Mouse (Mus musculus): Measurements from ENCODE around the gene Aven. TPM values are rescaled to one million over a fixed set of nuclear protein-coding genes. Genes with fewer than 3 reads are reported as not detected.

The Aven gene
- total RNA-seq, 2 experiments from 2014 or later, result 9.8 to 11.2 TPM

- Histone ChIP-seq H3K4me3 (no peak overlapping the region), H3K27ac (no peak overlapping the region)
- intact Hi-C loops (cut with DNase I), result no loop called here
- DNase-seq (ENCODE audit: extremely low spot score in 1 of 2, low spot score in 2 of 2), result no peak
- no peak for TF ChIP-seq CTCF (IDR thresholded peaks at IDR 0.05)
Observed at GRCm38 (mm10) chr2:112614375-112614774, 121.6 kb downstream of the Aven start.

DNA sequence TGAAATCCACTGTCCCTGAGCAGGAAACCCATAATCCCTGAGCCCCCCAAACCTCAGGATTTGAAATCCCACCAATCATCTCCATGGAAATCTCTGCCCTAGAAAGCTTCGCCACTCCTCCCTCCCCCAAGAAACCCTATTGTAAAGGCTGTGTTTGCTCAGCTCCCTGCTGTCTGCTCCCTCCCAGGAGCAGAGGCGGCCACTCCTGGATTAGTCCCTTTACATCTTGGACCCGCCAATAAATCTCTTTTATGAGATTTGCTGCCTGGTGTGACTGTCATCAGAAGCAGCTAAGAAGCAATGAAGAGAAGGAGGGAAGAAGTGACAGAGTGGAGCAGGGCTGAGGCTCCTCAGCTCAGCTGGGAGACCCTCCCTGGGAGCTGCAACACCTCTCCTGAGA lies 124.4 kb downstream of the Aven start:
- TF ChIP-seq CTCF (IDR thresholded peaks at IDR 0.05), result no peak
- no peak overlapping the region for H3K27ac ChIP-seq
- DNase-seq (ENCODE audit: extremely low spot score in 1 of 2, low spot score in 2 of 2), result no peak
- intact Hi-C loops (cut with DNase I), result loop anchor here (5.0 kb wide), 1 partner anchor 80 kb away; no protein-coding TSS in a partner anchor
- no peak overlapping the region for H3K4me3 ChIP-seq

- no peak for DNase-seq (ENCODE audit: extremely low spot score in 1 of 2, low spot score in 2 of 2)
- Histone ChIP-seq H3K4me3 (no peak overlapping the region), H3K27ac (no peak overlapping the region)
- no peak for TF ChIP-seq CTCF (IDR thresholded peaks at IDR 0.05)
- intact Hi-C loops (cut with DNase I), result no loop called here
Observed at GRCm38 (mm10) chr2:112625156-112625555, 132.4 kb downstream of the Aven start.

GRCm38 (mm10) chr2:112630669-112631068 lies 137.9 kb downstream of the Aven start:
- TF ChIP-seq CTCF (IDR thresholded peaks at IDR 0.05), result no peak
- no peak for DNase-seq (ENCODE audit: extremely low spot score in 1 of 2, low spot score in 2 of 2)
- Histone ChIP-seq H3K27ac (no peak overlapping the region), H3K4me3 (no peak overlapping the region)
- intact Hi-C loops (cut with DNase I), result no loop called here

- Histone ChIP-seq H3K4me3 (no peak overlapping the region), H3K27ac (0 out of 2 replicates have a peak overlapping the region, but pooled peaks have one; percentile 30)
- no peak for TF ChIP-seq CTCF (IDR thresholded peaks at IDR 0.05)
- intact Hi-C loops (cut with DNase I), result no loop called here
- peak; percentile 34 to 45 for DNase-seq (ENCODE audit: extremely low spot score in 1 of 2, low spot score in 2 of 2)
Observed at GRCm38 (mm10) chr2:112632536-112632935, 139.8 kb downstream of the Aven start.

GRCm38 (mm10) chr2:112637206-112637605 lies 144.4 kb downstream of the Aven start:
- no peak for TF ChIP-seq CTCF (IDR thresholded peaks at IDR 0.05)
- Histone ChIP-seq H3K4me3 (no peak overlapping the region), H3K27ac (no peak overlapping the region)
- intact Hi-C loops (cut with DNase I), result no loop called here
- DNase-seq (ENCODE audit: extremely low spot score in 1 of 2, low spot score in 2 of 2), result no peak

DNA sequence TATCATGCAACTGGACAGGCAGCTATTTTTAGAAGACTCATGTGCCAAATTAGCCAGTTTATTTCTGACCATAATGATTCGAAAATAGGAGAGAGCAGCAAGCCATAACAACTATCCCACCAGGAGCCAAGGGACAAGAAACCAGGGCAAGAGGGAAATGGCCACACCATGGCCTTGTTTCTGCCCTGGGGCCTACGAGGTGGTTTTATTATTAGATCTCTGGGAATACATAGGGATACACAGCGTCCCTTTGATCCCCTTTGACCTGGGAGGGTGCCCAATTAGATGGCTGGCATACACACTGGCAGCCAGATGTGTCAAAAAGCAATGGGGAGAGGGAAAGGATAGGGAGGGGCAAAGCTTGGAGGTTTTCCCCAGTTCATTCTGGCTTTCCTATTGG lies 161.1 kb downstream of the Aven start:
- no peak overlapping the region for H3K27ac ChIP-seq
- intact Hi-C loops (cut with DNase I), result no loop called here
- no peak for DNase-seq (ENCODE audit: extremely low spot score in 1 of 2, low spot score in 2 of 2)
- TF ChIP-seq CTCF (IDR thresholded peaks at IDR 0.05), result no peak
- no peak overlapping the region for H3K4me3 ChIP-seq

GRCm38 (mm10) chr2:112656131-112656530 lies 163.4 kb downstream of the Aven start:
- intact Hi-C loops (cut with DNase I), result no loop called here
- Histone ChIP-seq H3K4me3 (no peak overlapping the region), H3K27ac (no peak overlapping the region)
- no peak for TF ChIP-seq CTCF (IDR thresholded peaks at IDR 0.05)
- no peak for DNase-seq (ENCODE audit: extremely low spot score in 1 of 2, low spot score in 2 of 2)

DNA sequence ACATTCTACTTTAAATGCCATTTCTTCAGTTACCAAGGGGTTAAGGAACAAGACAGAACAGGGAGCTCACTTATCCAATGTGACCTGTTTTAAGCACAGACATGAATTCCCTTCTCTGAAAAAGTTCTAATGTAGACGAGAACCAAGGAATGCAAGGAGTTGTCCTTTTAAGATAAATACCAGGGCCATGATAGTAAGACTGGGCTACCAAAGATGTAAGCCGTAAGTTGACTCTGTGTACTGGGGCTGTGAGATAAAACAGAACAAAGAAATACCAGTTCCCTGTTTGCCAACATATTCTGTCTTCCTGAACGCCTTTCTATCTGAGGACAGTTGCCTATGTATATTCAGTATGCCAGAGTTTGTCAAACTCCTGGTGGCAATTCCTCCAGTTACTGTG lies 176.7 kb downstream of the Aven start:
- no peak overlapping the region for H3K27ac ChIP-seq
- H3K4me3 ChIP-seq, result no peak overlapping the region
- no peak for DNase-seq (ENCODE audit: extremely low spot score in 1 of 2, low spot score in 2 of 2)
- intact Hi-C loops (cut with DNase I), result no loop called here
- no peak for TF ChIP-seq CTCF (IDR thresholded peaks at IDR 0.05)

DNA sequence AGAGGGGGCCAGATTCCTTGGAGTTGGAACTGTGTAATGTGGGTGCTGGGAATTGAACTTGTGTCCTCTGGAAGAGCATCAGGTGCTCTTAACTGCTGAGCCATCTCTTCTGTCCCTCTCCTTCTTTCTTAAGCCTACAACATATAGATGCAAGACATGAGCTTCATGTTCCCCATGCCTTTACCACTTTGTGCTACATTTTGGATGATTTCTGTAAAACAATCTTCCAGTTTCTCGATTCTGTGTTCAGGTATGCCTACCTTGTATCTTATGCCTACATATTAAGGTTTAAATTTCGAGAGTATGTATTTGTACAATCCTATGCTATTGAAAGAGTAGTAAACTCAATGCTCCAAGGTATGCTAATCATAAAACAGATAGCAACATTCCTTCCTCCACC lies 183.4 kb downstream of the Aven start:
- intact Hi-C loops (cut with DNase I), result no loop called here
- H3K27ac ChIP-seq, result no peak overlapping the region
- no peak for TF ChIP-seq CTCF (IDR thresholded peaks at IDR 0.05)
- H3K4me3 ChIP-seq, result no peak overlapping the region
- DNase-seq (ENCODE audit: extremely low spot score in 1 of 2, low spot score in 2 of 2), result no peak

DNA sequence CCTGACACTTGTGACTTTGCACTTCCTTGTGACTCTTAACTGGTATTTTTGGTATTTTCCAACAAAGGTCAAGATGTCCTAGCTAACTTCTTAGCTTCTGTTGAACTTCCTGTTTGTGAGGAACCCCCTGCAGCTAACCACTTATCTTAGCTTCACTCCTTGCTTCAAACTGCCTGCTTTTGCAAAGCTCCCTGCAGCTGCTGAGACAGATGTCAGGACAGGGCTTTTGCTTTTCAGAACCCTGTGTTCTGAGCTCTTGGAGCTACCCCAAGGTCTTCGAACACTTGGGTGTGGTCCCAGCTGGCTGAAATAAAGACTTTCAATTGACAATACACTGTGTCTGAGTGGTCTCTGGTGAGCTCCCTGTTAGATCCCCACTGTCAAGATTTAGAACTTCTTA lies 184.0 kb downstream of the Aven start:
- no peak overlapping the region for H3K4me3 ChIP-seq
- intact Hi-C loops (cut with DNase I), result no loop called here
- no peak for TF ChIP-seq CTCF (IDR thresholded peaks at IDR 0.05)
- no peak overlapping the region for H3K27ac ChIP-seq
- DNase-seq (ENCODE audit: extremely low spot score in 1 of 2, low spot score in 2 of 2), result no peak

GRCm38 (mm10) chr2:112677246-112677645 lies 184.5 kb downstream of the Aven start:
- DNase-seq (ENCODE audit: extremely low spot score in 1 of 2, low spot score in 2 of 2), result no peak
- H3K4me3 ChIP-seq, result no peak overlapping the region
- H3K27ac ChIP-seq, result no peak overlapping the region
- intact Hi-C loops (cut with DNase I), result no loop called here
- no peak for TF ChIP-seq CTCF (IDR thresholded peaks at IDR 0.05)

- intact Hi-C loops (cut with DNase I), result no loop called here
- DNase-seq (ENCODE audit: extremely low spot score in 1 of 2, low spot score in 2 of 2), result no peak
- Histone ChIP-seq H3K4me3 (no peak overlapping the region), H3K27ac (no peak overlapping the region)
- TF ChIP-seq CTCF (IDR thresholded peaks at IDR 0.05), result no peak
Observed at GRCm38 (mm10) chr2:112681817-112682216, 189.1 kb downstream of the Aven start.

Small RNAs within 50 kb of the gene (microRNA-seq; reads per million reads assigned to microRNA genes)
- gene Gm44374, result 0 reads per million in 2 experiments

Other genes with a start within 250 kb of the Aven start
- not detected for gene Nutm1, start 233.7 kb upstream of the Aven start, total RNA-seq (2021)
- 10 to 100 TPM; 46.0 to 46.4 TPM for gene Nop10, start 231.0 kb upstream of the Aven start, total RNA-seq (2021)
- gene Slc12a6, start 227.1 kb upstream of the Aven start, total RNA-seq (2021), result 100 to 1,000 TPM; 127 to 129 TPM
- gene Gm21985, start 226.7 kb upstream of the Aven start, total RNA-seq (2021), result 1 to 10 TPM in 1 of 2 experiments, not detected in 1; 3.7 TPM
- gene Emc4, start 124.9 kb upstream of the Aven start, total RNA-seq (2021), result 100 to 1,000 TPM; 142 to 147 TPM
- gene Katnbl1, start 113.8 kb upstream of the Aven start, total RNA-seq (2021), result 10 to 100 TPM; 13.5 to 14.2 TPM
- gene Emc7, start 38.0 kb upstream of the Aven start, total RNA-seq (2021), result 10 to 100 TPM; 47.1 to 52.2 TPM
- 1 to 10 TPM; 1.7 to 2.5 TPM for gene Chrm5, start 12.2 kb upstream of the Aven start, total RNA-seq (2021)